Mouse (Mus musculus): Measurements from ENCODE around the gene Gm20517. TPM values are rescaled to one million over a fixed set of nuclear protein-coding genes. Genes with fewer than 3 reads are reported as not detected.

Gm20517 gene
- total and polyA plus RNA-seq, 3 experiments, result 1.9 to 2.9 TPM; not detected in 1

- Histone ChIP-seq H3K36me3 (ENCODE audit: control insufficient read depth in 1 of 2, insufficient read depth in 2 of 2, low read length in 2 of 2) (no peaks in the 10 kb centered on the region), H3K79me2 (ENCODE audit: control insufficient read depth, insufficient read depth, low read length, poor library complexity) (no peaks in the 10 kb centered on the region), H3K4me3 (ENCODE audit: control insufficient read depth in 1 of 2, insufficient read depth in 1 of 2, low read depth in 2 of 2, low read length in 2 of 2) (no peak overlapping the region), H3K9ac (ENCODE audit: control insufficient read depth, low read depth, low read length, poor library complexity, severe bottlenecking) (no peak overlapping the region), H3K9me3 (replicated peaks; ENCODE audit: insufficient read depth, low read length) (no peaks in the 10 kb centered on the region), H3K27me3 (ENCODE audit: control insufficient read depth in 1 of 2, insufficient read depth in 2 of 2, low read length in 2 of 2) (no peaks in the 10 kb centered on the region), H3K27ac (ENCODE audit: control insufficient read depth, low read depth, low read length) (no peak overlapping the region), H3K4me1 (ENCODE audit: control insufficient read depth in 1 of 2, insufficient read depth in 2 of 2, low read length in 2 of 2) (no peaks in the 10 kb centered on the region)
- TF ChIP-seq SIN3A (IDR thresholded peaks at IDR 0.05; ENCODE audit: low read length) (no peak), GABPA (IDR thresholded peaks at IDR 0.05; ENCODE audit: low read depth, low read length) (no peak), TCF12 (IDR thresholded peaks at IDR 0.05; ENCODE audit: low read depth, low read length) (no peak), HCFC1 (IDR thresholded peaks at IDR 0.05; ENCODE audit: low read depth, low read length) (no peak), ZMIZ1 (IDR thresholded peaks at IDR 0.05; ENCODE audit: low read depth, low read length) (no peak), BHLHE40 (IDR thresholded peaks at IDR 0.05; ENCODE audit: borderline replicate concordance, low read depth, low read length) (no peak), MAFK (IDR thresholded peaks at IDR 0.05; ENCODE audit: borderline replicate concordance, low read depth, low read length) (no peak), KAT2A (conservative IDR thresholded peaks at IDR 0.05; ENCODE audit: low read depth, low read length) (no peak), JUND (IDR thresholded peaks at IDR 0.05; ENCODE audit: low read depth, low read length) (no peak), CTCF (IDR thresholded peaks at IDR 0.05 in 2 of 3, conservative IDR thresholded peaks at IDR 0.05 in 1 of 3; ENCODE audit: control insufficient read depth in 1 of 3, insufficient read depth in 1 of 3, low read depth in 2 of 3, low read length in 3 of 3, poor library complexity in 1 of 3, severe bottlenecking in 1 of 3) (no peak), GATA1 (IDR thresholded peaks at IDR 0.05; ENCODE audit: low read depth, low read length) (no peak), POLR2A (IDR thresholded peaks at IDR 0.05; ENCODE audit: control insufficient read depth in 1 of 2, insufficient read depth in 1 of 2, low read depth in 1 of 2, low read length in 2 of 2, poor library complexity in 1 of 2) (no peak)
- DNase-seq (ENCODE audit: low read depth, low spot score), result no peak
Observed at GRCm38 (mm10) chr17:47703556-47703955, 92.2 kb downstream of the Gm20517 start.

- TF ChIP-seq ZMIZ1 (IDR thresholded peaks at IDR 0.05; ENCODE audit: low read depth, low read length) (no peak), JUND (IDR thresholded peaks at IDR 0.05; ENCODE audit: low read depth, low read length) (no peak), CTCF (IDR thresholded peaks at IDR 0.05 in 2 of 3, conservative IDR thresholded peaks at IDR 0.05 in 1 of 3; ENCODE audit: control insufficient read depth in 1 of 3, insufficient read depth in 1 of 3, low read depth in 2 of 3, low read length in 3 of 3, poor library complexity in 1 of 3, severe bottlenecking in 1 of 3) (peak in 2 of 3 experiments; percentile 36 to 48; a peak in 4 of 6 replicates), ELF1 (IDR thresholded peaks at IDR 0.05; ENCODE audit: low read depth, low read length) (no peak), SMC3 (IDR thresholded peaks at IDR 0.05; ENCODE audit: low read depth, low read length) (0 out of 2 replicates have a peak, but pooled peaks have one; percentile 5)
Observed at GRCm38 (mm10) chr17:47704692-47705091, 93.3 kb downstream of the Gm20517 start.

GRCm38 (mm10) chr17:47706196-47706595, 94.8 kb downstream of the Gm20517 start:
- no peak overlapping the region for H3K9ac ChIP-seq (ENCODE audit: control insufficient read depth, low read depth, low read length, poor library complexity, severe bottlenecking)
- no peak overlapping the region for H3K4me3 ChIP-seq (ENCODE audit: control insufficient read depth in 1 of 2, insufficient read depth in 1 of 2, low read depth in 2 of 2, low read length in 2 of 2)
- DNase-seq (ENCODE audit: low read depth, low spot score), result no peak
- H3K36me3 ChIP-seq (ENCODE audit: control insufficient read depth in 1 of 2, insufficient read depth in 2 of 2, low read length in 2 of 2), result peaks cover 0 to 5% of the 10 kb centered on the region in 2 experiments; a peak in 2 of 4 replicates
- no peak for TF ChIP-seq BHLHE40 (IDR thresholded peaks at IDR 0.05; ENCODE audit: borderline replicate concordance, low read depth, low read length)
- no peak for TF ChIP-seq EP300 (IDR thresholded peaks at IDR 0.05; ENCODE audit: low read depth in 1 of 2, low read length in 2 of 2)
- no peak for TF ChIP-seq KAT2A (conservative IDR thresholded peaks at IDR 0.05; ENCODE audit: low read depth, low read length)
- no peak for TF ChIP-seq MAX (IDR thresholded peaks at IDR 0.05; ENCODE audit: low read length)
- TF ChIP-seq MAFK (IDR thresholded peaks at IDR 0.05; ENCODE audit: borderline replicate concordance, low read depth, low read length), result no peak
- TF ChIP-seq RAD21 (IDR thresholded peaks at IDR 0.05; ENCODE audit: low read depth, low read length), result no peak
- TF ChIP-seq POLR2AphosphoS2 (IDR thresholded peaks at IDR 0.05; ENCODE audit: low read length), result no peak
- no peak for TF ChIP-seq TBP (IDR thresholded peaks at IDR 0.05; ENCODE audit: low read depth, low read length)
- no peak for TF ChIP-seq CHD2 (IDR thresholded peaks at IDR 0.05; ENCODE audit: low read length)
- no peak for TF ChIP-seq ZC3H11A (IDR thresholded peaks at IDR 0.05; ENCODE audit: low read depth, low read length)
- no peak for TF ChIP-seq NELFE (IDR thresholded peaks at IDR 0.05; ENCODE audit: low read depth, low read length)
- TF ChIP-seq SIN3A (IDR thresholded peaks at IDR 0.05; ENCODE audit: low read length), result no peak
- no peak for TF ChIP-seq CTCF (IDR thresholded peaks at IDR 0.05 in 2 of 3, conservative IDR thresholded peaks at IDR 0.05 in 1 of 3; ENCODE audit: control insufficient read depth in 1 of 3, insufficient read depth in 1 of 3, low read depth in 2 of 3, low read length in 3 of 3, poor library complexity in 1 of 3, severe bottlenecking in 1 of 3)
- TF ChIP-seq HCFC1 (IDR thresholded peaks at IDR 0.05; ENCODE audit: low read depth, low read length), result no peak
- TF ChIP-seq USF2 (IDR thresholded peaks at IDR 0.05; ENCODE audit: borderline replicate concordance in 1 of 2, insufficient read depth in 1 of 2, low read depth in 1 of 2, low read length in 2 of 2), result no peak
- no peak for TF ChIP-seq GATA1 (IDR thresholded peaks at IDR 0.05; ENCODE audit: low read depth, low read length)
- H3K9me3 ChIP-seq (replicated peaks; ENCODE audit: insufficient read depth, low read length), result no peaks in the 10 kb centered on the region
- H3K27me3 ChIP-seq (ENCODE audit: control insufficient read depth in 1 of 2, insufficient read depth in 2 of 2, low read length in 2 of 2), result no peaks in the 10 kb centered on the region
- H3K27ac ChIP-seq (ENCODE audit: control insufficient read depth, low read depth, low read length), result no peak overlapping the region
- no peaks in the 10 kb centered on the region for H3K79me2 ChIP-seq (ENCODE audit: control insufficient read depth, insufficient read depth, low read length, poor library complexity)
- H3K4me1 ChIP-seq (ENCODE audit: control insufficient read depth in 1 of 2, insufficient read depth in 2 of 2, low read length in 2 of 2), result peaks cover 0 to 7% of the 10 kb centered on the region in 2 experiments; a peak in 3 of 4 replicates

More at GRCm38 (mm10) chr17:47704692-47705091, 93.3 kb downstream of the Gm20517 start:
- H3K4me1 ChIP-seq (ENCODE audit: control insufficient read depth in 1 of 2, insufficient read depth in 2 of 2, low read length in 2 of 2), result no peaks in the 10 kb centered on the region
- no peak overlapping the region for H3K9ac ChIP-seq (ENCODE audit: control insufficient read depth, low read depth, low read length, poor library complexity, severe bottlenecking)
- no peak overlapping the region for H3K27ac ChIP-seq (ENCODE audit: control insufficient read depth, low read depth, low read length)
- no peak for DNase-seq (ENCODE audit: low read depth, low spot score)
- no peaks in the 10 kb centered on the region for H3K9me3 ChIP-seq (replicated peaks; ENCODE audit: insufficient read depth, low read length)
- no peaks in the 10 kb centered on the region for H3K36me3 ChIP-seq (ENCODE audit: control insufficient read depth in 1 of 2, insufficient read depth in 2 of 2, low read length in 2 of 2)
- H3K27me3 ChIP-seq (ENCODE audit: control insufficient read depth in 1 of 2, insufficient read depth in 2 of 2, low read length in 2 of 2), result no peaks in the 10 kb centered on the region
- H3K79me2 ChIP-seq (ENCODE audit: control insufficient read depth, insufficient read depth, low read length, poor library complexity), result no peaks in the 10 kb centered on the region
- no peak overlapping the region for H3K4me3 ChIP-seq (ENCODE audit: control insufficient read depth in 1 of 2, insufficient read depth in 1 of 2, low read depth in 2 of 2, low read length in 2 of 2)
